Mouse (Mus musculus): ENCODE measurements around the gene Pik3r6.

Gene Pik3r6

DNA sequence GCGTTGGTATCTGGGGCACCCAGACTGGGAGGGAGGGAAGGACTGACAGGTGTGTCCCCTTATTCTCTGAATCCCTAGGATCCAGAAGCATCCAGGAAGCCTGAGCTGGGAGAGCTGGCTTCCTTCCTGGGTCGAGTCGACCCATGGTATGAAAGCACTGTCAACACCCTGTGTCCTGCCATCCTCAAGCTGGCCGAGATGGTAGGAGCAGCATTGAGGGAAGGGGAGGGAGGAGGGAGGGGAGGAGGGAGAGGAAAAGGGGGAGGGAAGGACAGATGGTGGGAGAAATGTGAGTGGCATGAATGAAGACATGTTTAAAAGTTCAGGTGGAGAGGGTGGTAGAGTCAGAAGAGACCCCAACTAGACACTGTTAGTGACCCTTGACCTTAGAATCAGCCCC lies 33.2 kb downstream of the Pik3r6 start:
- no peak for DNase-seq

- DNase-seq = peak in 1 of 2 experiments; percentile 14
Measured at GRCm38 (mm10) chr11:68536465-68536864, 33.6 kb downstream of the Pik3r6 start.

DNA sequence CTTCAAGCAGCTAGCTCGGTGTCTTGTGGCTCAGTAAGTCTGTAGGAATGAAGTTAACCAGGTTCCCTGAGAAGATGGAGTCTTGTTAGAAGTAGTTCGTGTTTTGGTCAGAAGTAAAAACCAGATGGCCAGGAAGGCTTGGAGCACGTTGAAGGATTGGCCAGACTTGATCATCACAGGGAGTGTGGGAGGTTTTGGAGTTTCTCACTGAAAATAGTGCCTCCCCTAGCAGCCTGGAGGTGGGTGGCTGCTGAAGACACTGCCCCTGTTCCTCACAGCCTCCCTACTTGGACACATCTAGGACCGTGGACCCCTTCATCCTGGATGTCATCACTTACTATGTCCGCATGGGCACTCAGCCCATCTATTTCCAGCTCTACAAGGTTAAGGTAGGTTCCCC lies 36.8 kb downstream of the Pik3r6 start:
- DNase-seq = no peak

- DNase-seq = peak; percentile 31 to 44
Measured at GRCm38 (mm10) chr11:68544554-68544953, 41.7 kb downstream of the Pik3r6 start.

GRCm38 (mm10) chr11:68545172-68545571 lies 42.4 kb downstream of the Pik3r6 start:
- DNase-seq = no peak

DNA sequence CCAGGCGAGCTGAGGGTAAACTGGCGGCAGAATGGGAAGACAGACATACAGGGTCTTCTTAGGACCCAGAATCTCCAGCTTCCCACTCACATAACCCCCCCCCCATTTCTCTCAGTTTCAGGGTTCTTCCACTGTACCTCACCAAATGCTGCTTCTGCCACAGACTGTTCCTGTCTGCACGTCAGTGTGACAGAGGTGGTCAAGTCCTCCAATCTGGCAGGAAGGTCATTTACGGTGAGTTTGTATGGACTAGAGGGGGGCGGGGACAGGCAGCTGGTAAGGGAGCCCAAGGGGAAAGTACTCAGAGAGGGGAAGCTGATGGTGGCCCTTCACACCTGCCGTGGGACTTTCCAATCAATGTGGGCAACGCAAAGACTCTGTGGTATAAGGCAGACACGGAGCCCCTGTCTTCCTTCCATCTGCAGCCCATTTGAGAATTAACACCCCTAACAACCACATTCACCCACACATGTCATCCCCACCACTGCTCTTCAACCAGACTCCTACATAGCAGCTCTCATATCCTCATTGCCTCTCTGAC lies 42.9 kb downstream of the Pik3r6 start:
- no peak for DNase-seq

DNA sequence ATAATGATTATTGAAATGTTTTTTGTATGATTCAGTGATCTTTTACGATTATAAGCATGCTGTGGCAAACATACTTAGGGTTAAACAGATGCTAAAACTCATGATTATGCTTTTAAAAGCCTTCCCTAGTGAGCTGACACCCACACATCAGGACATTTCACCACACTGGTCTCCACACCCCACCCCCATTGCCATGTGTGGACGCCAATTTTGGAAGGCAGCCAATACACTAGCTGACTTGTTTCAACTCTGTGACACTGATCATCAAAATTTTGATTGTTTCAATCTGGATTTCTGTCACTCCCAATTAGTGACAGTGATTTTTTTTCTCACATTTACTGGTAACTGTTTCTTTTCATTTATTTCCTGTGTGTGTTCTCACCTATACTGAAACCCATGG lies 44.7 kb downstream of the Pik3r6 start:
- no peak for DNase-seq

DNA sequence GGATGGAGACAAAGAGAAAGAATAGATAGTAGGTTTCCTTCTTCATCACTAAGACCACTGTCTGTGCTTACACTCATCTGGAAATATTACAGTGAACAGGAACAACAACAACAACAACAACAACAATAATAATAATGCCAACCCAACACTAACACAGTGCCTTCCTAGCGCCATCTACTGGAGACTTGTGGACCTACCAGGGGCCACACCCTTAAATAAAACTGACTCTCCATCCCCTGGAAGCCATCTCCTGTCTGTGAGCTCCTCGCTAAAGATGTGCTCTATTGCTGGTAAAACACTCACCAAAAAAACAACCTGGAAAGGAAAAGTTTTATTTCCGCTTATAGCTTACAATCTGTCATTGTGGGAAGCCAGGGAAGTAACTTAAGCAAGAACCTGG lies 46.8 kb downstream of the Pik3r6 start:
- DNase-seq = no peak

DNA sequence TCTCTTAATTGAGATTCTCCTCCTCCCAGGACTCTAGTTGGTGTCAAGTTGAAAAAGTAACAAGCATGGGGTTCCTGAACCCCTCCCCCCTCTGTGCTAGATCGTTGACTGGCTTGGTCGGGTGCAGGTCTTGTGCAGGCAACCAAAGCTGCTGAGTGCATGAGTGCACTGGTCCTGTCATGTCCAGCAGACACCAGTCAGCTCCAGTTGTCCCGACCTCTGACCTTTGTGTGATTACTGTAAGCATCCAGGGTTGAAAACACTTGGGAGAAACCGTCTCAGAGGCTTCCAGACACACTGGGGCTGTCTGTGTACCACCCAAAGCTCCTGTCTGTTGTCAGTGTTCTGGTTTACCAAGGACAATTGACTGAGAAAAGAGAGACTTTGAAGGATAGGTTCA lies 47.5 kb downstream of the Pik3r6 start:
- DNase-seq = no peak

- DNase-seq = no peak
Measured at GRCm38 (mm10) chr11:68553981-68554471, 51.2 kb downstream of the Pik3r6 start.

- peak; percentile 45 to 61 for DNase-seq
Measured at GRCm38 (mm10) chr11:68555918-68556584, 53.2 kb downstream of the Pik3r6 start, which contains the start of gene Mfsd6l. Mfsd6l (plus strand) TSS chr11:68556186.

- DNase-seq = no peak
Measured at GRCm38 (mm10) chr11:68559546-68559945, 56.7 kb downstream of the Pik3r6 start.

GRCm38 (mm10) chr11:68561957-68562950 lies 59.4 kb downstream of the Pik3r6 start:
- DNase-seq = peak; percentile 63 to 70

GRCm38 (mm10) chr11:68564356-68565031 lies 61.7 kb downstream of the Pik3r6 start:
- DNase-seq = no peak

- no peak for DNase-seq
Measured at GRCm38 (mm10) chr11:68565032-68565429, 62.2 kb downstream of the Pik3r6 start.

DNA sequence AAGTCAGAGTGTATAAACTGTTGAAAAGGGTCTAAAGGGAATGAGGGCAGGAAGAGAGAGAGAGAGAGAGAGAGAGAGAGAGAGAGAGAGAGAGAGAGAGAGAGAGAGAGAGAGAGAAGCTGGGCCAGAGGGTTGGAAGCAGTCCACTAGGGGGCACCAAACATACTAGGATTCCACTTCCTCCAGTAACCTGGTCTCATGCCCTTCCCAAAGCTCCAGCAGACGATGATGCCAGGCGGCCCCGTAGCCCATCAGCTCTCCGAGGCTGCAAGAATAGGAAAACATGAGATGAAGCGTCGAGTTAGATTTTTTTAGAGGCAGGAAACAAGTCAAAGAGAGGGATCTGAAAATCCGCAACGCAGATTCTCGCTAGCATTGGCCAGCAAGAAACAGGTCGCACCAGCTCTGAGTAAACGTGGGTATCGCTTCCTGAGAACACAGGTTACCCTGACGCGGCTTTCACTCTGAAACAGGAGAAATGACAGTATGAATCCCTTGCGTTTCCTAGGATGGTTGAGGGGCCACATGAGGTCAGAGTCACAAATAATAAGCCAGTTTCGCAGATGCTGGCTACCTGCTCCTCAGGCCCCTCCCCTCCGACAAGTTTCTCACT lies 63.7 kb downstream of the Pik3r6 start:
- DNase-seq = peak; percentile 89 to 91

DNA sequence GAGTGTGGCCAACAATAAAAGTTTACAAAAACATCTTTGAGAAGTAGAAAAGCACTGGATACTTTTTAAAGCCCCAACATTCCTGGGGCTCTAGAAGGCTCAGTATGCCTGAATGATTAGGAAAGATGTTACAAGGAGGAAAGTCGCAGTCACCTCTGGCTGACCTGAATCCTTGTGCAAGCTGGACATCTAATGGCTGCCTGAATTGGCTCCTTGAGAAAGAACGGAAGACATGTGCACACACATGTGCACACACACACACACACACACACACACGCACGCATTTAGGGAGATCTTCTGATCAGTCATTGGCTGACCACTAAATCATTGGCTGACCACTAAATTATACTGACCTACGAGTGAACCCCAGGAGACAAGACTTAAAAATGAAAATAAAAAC lies 68.0 kb downstream of the Pik3r6 start:
- no peak for DNase-seq

DNA sequence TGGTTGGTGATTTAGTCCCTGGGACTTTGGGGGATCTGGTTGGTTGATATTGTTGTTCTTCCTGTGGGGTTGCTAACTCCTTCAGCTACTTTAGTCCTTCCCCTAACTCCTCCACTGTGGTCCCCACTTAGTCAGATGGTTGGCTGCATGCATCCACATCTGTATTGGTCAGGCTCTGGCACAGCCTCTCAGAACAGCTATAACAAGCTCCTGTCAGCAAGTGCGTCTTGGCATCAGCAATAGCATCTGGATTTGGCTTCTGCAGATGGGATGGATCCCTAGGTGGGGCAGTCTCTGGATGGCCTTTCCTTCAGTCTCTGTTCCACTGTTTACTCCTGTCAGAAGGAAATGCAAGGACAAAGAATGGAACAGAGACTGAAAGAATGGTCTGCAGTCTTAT lies 74.3 kb downstream of the Pik3r6 start:
- DNase-seq = no peak

- peak; percentile 64 to 67 for DNase-seq
Measured at GRCm38 (mm10) chr11:68579462-68579881, 76.7 kb downstream of the Pik3r6 start.

GRCm38 (mm10) chr11:68580566-68580965 lies 77.7 kb downstream of the Pik3r6 start:
- no peak for DNase-seq

GRCm38 (mm10) chr11:68583225-68583624 lies 80.4 kb downstream of the Pik3r6 start:
- DNase-seq = peak; percentile 51 to 53

DNA sequence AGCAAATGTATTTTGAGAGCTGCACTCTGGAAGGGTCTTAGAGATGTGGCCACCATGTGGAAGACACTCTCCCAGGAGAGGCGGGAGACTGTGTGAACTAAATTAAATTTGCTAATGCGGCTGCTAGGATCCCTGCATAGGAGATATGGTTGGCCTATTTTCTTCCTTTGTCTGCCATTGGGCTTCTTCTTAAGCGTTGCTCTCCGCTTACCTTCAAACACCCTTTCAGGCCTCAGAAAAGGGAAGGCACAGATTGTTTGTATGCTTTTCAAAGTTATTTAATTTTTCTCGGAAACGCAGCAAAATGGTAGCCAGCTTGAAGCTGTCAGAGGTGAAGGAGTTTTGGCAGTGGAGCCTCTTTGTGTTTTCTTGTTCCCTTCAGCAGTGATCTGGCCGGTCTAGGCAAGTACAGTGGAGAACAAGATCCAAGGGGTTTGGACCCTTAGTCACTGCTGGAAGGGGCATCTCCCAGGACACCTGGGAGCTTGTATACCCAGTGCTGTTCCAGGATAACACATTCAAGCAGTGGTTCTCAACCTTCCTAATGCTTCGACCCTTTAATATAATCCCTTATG lies 81.2 kb downstream of the Pik3r6 start:
- no peak for DNase-seq

Measured in cerebellum, adult 18-20 months (tissue).